Mouse (Mus musculus): ENCODE measurements at regions not wholly inside any gene's neighbourhood (a gene's known extent, or its start where the extent isn't known, plus 50 kb on each side); places are given as distances from the start of the nearest gene placed in this dataset.

GRCm38 (mm10) chr9:25374161-25374560 is 107.2 kb upstream of the Eepd1 start:
- DNase-seq (ENCODE audit: low spot score in 2 of 2) = no peak

GRCm38 (mm10) chr9:25376209-25376608 is 105.1 kb upstream of the Eepd1 start:
- DNase-seq (ENCODE audit: low spot score in 2 of 2) = no peak

DNA sequence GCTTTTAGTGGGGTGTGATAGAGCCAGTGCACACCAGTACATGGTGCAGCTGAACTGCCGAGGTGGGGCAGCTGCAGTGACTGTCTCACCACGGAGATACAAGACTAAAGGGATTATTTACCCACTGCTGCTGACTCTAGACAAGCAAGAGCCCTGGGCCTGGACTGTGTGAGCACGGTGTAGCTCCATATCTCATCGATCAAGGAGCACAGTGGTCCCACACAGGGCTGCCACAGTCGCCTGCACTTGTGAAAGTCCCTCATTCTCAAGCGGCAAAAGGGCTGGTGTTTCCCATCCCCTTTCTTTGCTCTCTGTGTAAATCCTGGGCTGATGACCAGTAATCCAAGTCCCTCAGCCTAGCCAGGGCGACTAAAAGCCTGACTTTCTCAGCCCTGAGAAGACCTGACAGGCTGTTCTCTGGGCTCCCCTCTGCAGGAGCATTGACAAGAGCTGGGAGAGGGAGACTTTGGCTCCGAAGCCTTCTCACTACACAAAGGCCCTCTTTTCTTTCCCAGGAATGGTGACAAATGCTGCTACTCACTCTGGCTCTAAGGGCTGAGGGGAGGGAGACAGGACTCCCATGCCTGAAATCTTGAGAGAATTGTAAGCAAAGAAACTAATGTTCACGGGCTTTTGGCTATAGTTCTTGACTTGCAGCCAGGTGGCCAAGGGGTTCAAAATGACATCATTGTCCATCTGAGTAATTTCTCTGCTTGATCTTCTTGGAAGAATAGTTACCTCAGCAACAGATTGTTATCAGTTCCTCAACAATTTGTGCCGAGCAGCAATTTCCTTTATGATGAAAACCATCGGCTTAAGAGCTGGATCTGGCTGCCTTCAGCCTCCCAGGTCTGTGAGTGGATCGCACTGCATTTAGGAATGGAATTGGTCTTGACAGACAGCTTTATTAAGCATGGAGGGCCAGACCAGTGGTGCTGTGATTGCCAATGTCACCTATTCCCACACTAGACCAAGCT is 103.3 kb upstream of the Eepd1 start:
- peak; percentile 24 to 38 for DNase-seq (ENCODE audit: low spot score in 2 of 2)

GRCm38 (mm10) chr9:25385333-25385732 is 96.0 kb upstream of the Eepd1 start:
- no peak for DNase-seq (ENCODE audit: low spot score in 2 of 2)

GRCm38 (mm10) chr9:25387876-25388650 is 93.3 kb upstream of the Eepd1 start:
- no peak for DNase-seq (ENCODE audit: low spot score in 2 of 2)

DNA sequence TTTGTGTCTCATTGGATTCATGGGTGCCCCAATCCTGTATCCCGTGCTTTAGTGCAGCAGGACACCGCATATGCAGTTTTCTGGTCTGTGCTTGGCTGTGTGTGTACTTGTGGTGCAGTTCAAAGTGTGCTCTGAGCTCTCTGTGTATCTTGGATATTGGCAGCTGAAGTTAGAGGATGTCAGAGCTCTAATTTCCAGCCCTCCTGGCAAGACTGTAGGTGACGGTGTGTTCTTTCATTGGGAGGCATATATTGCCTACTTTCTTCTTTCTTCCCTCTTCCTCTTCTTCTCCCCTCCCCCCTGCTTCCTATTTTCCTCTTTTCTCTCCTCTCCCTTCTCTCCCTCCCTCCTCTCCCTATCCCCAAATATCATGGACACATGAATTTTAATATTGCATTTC is 92.0 kb upstream of the Eepd1 start:
- DNase-seq (ENCODE audit: low spot score in 2 of 2) = no peak

DNA sequence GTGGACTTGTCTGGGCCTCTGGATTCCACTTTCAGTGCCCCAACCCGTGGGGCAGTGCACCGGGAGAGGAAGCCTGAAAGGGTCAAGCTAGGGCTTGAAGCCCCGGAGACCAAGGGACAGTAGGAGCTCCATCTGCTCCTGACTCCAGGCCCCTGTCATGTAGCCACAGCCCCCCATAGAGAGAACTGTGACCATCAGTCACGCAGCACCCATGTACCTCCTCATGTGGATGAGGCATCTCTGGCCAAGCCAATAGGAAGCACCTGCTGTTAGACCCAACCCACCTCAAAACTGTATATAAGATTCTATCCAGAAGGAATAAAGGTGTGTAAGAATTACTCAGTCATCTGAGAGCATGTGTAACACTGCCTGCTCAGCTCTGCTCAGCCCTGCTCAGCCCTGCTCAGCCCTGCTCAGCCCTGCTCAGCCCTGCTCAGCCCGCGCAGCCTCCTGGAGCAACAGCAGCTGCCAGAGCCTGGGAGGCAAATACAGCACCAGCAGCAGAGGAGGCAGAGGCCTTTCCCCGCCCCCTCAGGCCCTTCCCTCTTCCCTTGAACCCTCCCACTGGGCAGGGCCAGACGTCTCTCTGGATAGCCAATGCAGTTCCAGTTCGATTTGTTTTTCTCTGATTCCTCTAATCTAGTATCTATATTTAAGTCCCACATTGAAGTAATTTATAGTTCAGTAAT is 80.6 kb upstream of the Eepd1 start:
- no peak for DNase-seq (ENCODE audit: low spot score in 2 of 2)

GRCm38 (mm10) chr9:25405848-25406247 is 75.5 kb upstream of the Eepd1 start:
- no peak for DNase-seq (ENCODE audit: low spot score in 2 of 2)

DNA sequence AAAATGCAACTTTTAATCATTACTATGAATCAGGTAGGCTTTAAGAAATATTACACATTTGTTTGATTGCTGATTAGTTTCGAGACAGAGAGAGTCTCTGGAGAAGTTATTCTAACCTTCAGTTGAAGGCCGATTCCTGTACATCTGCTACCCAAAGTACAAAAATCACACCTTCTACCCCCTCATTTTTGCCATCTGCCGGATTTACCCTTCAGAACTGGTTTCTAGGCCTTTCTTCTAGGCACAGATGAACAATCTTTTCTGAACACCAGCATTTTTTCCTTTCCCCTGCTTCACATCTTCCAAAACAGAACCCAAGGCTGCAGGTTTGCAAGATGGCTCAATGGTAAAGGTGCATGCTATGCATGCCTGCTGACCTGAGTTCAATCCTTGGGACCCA is 72.8 kb upstream of the Eepd1 start:
- DNase-seq (ENCODE audit: low spot score in 2 of 2) = no peak

- DNase-seq (ENCODE audit: low spot score in 2 of 2) = no peak
Observed at GRCm38 (mm10) chr9:25409729-25410128, 71.6 kb upstream of the Eepd1 start.

DNA sequence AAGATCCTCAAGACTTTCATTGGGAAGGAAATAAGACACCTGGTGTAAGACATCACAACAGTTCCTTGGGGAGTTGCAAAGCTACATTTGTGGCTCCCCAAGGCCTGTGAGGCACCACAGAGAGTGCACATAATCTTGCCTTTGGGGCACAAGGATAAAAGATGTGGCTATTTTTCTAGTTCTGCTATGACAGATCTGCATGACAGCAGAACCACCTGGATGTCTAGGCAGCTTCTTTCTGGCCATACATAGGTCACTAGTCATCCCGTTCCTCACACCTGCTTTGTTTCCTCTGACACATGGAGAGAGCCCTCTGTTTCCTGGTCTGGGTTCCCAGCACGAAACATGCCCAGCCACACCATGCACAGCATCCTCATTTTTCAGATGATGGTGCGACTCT is 67.5 kb upstream of the Eepd1 start:
- no peak for DNase-seq (ENCODE audit: low spot score in 2 of 2)

DNA sequence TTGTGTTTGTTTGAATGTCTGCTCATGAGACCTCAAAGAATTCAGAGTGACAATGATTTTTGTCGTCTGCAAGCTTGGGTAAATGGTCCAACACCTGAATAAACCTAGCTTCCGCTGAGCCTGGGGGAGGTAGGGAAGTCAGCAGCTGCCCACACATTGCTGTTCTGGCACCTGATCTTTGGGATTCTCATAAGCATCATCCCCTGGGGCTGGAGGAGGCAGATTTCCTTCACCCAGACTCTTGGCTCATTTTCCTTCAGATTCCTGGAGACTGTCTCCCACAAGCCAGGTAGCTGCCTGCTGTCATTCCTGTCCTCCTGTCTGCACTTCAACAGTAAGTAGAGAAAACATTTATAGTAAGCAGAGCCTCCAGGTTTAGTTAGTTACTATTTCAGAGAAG is 67.0 kb upstream of the Eepd1 start:
- no peak for DNase-seq (ENCODE audit: low spot score in 2 of 2)

DNA sequence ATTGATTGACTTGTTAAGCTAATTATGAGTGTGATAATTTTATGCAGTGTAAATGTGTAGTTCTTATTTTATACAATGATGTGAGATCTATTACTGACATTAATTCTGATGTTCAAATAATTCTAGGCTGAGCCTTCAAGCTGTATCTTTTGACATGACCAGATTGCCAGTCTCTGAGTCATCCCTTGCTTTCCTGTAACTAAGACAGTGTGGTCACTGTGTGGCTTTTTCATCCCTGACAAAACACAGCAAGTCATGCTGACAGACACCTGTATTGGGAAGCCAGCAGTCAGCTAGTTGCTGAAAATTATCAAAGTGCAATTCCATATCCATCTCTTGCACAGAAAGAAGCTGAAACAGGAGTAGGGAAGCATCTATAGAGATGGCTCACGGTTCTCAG is 54.4 kb upstream of the Eepd1 start:
- no peak for DNase-seq (ENCODE audit: low spot score in 2 of 2)

DNA sequence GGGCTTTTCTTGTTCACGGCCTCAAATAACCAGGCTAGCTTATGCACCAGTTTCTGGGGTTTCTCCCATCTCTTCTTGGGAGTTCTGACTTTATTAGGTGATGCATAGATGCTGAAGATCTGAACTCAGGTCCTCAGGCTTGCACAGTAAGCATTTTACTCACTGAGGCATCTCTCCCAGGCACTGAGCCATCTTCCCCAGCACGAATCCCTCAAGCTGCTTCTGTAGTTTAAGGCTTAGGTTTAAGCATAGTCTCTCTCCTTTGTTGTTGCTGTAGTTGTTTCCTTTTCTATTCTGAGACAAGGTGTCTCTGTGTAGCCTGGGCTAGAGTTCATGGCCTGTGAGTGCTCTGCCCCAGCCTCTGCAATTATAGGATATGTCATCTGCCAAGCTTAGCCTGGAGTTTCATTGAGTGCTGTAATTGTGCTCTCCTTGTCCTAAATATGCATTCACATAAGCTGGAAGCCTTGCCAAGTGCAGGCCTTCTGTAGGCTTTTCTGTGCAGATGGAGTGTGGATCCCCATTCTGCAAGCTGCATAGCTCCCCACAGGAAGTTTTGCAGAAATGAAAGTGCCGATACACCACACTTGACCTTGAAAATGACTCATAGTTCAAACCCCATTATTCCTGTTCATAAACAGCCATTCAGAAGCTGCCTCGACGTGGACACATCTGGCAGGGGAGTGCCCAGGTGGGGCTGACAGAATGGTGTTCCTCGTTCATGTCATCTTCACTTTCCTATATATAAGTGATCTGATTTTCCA is 51.7 kb upstream of the Eepd1 start:
- DNase-seq (ENCODE audit: low spot score in 2 of 2) = no peak
